Mouse (Mus musculus) ES-Bruce4 (cell line): ENCODE data around the gene Parva.

Experiments
- CTCF ChIP-seq: IDR thresholded peaks from one replicate; pipeline ENCODE4 v1.8.1; 2011; ENCODE audit warnings: low read depth, low read length
- EP300 ChIP-seq: IDR thresholded peaks from 2 replicates; pipeline ENCODE4 v1.6.1; 2011; ENCODE audit warnings: low read depth, low read length; ENCODE audit not compliant: insufficient read depth
- POLR2A ChIP-seq: IDR thresholded peaks from one replicate; pipeline ENCODE4 v1.8.1; 2011; ENCODE audit warnings: low read length; ENCODE audit not compliant: insufficient read depth

DNA sequence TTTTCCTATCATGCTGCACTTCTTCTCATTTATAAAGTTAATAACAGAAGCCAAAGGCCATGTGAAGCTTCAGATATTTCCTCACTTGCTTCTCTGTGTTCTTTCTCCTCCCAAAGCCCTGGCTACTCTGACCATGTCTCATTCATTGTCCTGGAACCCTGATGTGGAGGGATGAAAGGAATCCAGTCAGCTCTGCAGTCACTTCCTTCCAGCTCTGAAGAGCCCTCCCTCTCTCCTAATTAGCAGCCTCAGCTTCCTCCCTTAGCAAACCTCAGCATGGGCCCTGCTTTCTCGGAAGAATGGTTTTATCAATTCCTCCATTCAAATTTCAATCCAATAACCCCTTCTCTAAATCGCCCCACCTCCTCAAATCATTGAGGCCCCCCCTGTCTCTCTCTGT is 56.1 kb downstream of the Parva start:
- no peak for TF ChIP-seq CTCF
- no peak for TF ChIP-seq POLR2A
- no peak for TF ChIP-seq EP300
